Mouse (Mus musculus): Measurements from ENCODE around the gene Palmd.

The Palmd gene

DNA sequence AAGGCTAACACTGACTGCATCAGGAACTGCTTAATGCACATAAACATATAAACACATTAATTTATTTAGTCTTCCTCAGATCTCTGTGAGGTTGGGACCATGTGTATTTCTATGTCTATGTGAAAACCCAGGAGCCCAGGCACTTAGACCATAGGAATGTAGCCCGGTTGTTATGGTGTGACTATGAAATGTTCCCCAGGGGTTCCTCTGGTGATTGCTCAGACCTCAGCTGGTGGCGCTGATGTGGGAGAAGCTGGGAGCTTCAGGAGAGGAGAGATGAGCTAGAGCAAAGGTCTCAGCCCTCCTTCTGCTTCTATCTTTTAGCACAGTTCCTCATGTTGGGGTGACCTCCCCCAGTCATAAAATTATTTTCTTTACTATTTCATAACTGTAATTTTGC, 8.4 kb downstream of the Palmd start:
- DNase-seq (ENCODE audit: low read depth, low spot score), result no peak

DNA sequence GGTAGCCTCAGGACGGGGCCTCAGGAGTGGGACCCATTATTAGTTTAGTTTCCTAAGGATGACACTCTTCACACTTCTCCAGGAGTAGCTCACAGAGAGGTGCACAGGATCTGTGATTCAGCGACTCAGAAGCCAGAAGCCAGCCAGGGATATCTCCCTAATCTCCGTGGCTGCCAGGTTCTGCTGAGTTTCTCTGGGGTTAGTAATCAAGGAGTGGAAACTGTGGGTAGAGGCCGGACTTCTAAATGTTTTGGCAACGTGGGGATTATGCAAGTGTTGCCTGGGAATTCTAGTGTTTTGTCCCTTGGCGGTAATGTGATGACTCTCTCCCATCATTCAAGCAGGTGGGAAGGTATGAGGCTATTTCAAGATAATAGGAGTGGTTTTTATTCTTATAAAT, 13.7 kb downstream of the Palmd start:
- DNase-seq (ENCODE audit: low read depth, low spot score), result no peak

DNA sequence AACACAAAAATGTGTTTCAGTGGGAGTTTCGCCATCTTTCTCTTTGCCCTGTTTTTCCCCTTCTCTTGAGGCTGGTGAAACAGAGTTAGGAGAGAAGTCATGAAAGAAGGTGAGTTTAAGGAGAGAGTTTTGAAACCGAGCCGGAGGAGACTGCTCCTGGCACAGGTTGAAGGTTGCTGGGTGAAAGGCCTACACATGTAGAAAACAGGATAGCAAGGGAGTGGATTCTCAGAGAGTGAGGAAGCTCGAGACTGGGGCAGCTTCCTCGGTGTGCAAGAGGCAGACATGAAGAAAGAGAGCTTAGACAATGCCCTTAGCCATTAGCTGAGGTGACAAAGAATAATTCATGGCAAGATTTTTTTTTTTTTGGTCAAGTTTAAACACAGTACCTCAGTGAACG, 15.4 kb downstream of the Palmd start:
- DNase-seq (ENCODE audit: low read depth, low spot score), result no peak

DNA sequence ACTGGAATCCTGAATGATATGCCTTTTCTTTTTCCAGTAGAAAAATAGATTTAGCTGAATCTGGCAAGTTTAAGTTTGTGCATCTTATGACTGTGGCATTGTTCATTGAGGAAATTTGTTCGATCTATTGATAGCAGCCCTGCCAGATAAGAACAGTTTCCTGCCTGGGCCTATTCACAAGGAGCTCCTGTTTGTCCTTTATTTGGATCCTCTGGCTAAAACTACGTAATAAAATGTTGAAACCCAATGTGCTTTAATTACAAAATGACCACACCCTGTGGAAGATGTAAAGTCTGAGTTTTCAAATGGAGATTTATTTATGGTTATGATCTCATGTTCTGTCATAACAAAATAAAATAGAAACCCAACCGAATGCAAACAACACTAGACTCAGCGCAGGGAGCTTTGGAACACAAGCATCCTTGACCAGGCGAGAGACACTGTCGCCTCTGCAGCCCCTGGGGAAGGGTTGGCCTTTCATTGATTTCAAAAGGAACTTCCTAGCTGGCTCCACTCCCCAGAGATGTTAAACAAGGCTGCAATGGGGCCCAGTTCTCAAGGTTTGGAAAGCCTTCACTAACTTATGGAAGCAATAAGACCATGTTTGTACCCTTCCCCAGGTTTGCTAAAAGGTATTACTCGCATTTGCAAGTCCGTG, 16.4 kb downstream of the Palmd start:
- DNase-seq (ENCODE audit: low read depth, low spot score), result no peak

DNA sequence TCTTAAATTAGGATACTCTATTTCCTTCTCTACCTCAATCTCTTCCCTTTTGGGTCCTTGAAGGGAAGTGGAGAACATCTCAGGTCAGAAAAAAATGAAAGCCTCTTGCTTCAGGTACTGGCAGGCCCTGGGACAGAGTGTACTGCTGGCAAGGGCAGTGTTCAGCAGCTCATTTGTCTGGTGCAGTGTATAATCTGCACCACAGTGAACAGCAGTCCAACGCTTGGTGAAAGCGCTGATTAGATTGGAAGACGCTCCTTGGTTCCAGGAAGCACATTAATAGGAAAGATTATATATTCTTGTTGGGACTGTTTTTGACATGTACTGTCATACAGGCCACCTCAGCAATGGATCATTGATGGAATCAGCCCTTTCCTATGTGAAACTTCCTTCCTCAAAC, 17.3 kb downstream of the Palmd start:
- DNase-seq (ENCODE audit: low read depth, low spot score), result no peak

DNA sequence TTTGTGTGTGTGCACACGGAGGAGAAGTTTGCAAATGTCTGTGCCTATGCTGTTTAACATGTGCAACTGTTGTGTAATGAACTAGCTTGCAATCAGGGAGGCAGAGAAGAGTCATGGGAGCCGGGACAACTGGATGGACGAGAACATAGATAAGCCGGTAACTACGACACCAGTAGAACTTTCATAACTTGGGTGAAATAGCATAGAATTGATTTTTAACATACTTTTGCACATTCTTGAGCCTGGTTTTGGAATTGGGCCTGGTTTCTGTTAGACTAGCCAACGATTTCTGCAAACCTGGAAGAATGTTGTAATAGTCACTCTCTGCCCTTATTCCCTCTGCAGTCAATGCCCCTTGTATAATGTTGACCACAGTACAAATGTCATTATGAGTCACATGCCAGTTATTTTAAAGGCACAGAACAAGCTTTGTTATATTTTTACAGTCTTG, 18.1 kb downstream of the Palmd start:
- DNase-seq (ENCODE audit: low read depth, low spot score), result no peak

DNA sequence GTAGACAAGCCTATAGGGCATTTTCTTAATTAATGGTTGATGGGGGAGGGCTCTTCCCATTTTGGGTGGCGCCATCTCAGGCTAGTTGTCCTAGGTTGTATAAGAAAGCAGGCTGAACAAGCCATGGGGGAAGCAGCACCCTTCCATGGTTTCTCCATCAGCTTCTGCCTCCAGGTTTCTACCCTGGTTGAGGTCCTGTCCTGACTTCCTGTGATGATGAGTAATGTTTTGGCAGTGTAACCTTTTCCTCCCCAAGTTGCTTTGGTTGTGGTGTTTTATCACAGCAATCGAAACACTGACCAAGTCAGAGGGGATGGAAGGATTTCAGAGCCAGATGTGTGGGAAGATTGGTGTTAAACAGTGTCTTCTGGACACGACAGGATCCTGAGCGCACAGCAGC, 22.3 kb downstream of the Palmd start:
- DNase-seq (ENCODE audit: low read depth, low spot score), result no peak

DNA sequence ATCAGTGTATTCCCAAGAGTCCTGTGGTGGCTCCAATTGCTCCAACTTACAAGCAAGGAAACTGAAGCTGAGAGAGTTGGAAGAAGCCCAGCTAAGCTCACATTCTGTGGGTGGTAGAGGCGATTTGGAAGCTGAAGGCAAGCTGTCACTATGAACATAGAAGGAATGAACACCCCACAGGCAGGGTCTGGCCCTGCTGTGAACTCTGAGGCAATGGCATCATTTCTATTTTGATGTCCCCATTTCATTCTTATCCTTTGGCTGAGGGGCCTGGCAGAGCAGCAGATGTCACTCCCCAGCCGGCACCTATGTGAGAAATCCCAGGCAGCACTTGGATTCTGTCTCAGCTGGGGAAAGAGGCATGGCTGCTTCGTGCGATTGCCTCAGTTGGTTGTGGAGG, 25.4 kb downstream of the Palmd start:
- DNase-seq (ENCODE audit: low read depth, low spot score), result no peak

DNA sequence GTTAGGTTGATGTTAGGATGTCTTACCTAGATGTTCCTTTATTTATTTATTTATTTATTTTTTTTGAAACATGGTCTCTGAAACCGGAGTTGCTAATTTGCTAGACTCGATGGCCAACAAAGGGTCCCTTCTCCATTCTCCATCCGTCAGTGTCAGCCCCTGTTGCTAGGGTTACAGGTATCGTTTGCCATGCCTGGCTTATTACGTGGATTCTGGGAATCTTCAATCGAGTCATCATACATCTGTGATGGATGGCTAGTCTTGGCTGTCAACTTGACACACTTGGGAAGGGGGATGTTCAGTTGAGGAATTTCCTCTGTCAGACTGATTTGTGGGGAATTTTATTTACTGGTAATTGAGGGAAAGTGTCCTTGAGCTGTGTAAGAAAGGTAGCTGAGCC, 26.0 kb downstream of the Palmd start:
- DNase-seq (ENCODE audit: low read depth, low spot score), result no peak

DNA sequence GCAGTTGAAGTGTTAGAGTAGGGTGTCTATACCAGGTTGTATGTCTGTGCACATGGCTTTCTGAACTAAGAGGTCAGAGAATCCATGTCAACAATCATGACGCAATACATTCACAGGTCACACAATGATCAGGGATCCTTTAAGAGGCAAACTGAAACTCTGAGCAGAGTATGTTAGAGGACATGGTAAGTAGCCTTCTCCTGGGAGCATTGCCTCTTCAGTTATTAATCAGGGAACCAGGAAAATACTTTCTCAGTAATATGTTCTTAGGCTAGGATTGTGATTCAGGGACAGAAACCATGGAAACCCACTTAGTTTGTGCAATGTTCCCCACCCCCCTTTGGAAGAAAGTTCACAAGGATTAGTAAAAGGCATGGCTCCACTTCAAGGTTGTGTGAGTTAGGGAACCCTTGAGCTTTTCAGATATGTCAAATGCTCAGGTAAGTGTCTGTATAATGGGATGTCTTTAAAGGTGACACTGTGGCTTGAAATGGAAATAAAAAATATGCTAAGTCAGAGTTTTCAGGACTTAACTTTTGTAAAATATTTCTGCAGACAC, 27.1 kb downstream of the Palmd start:
- DNase-seq (ENCODE audit: low read depth, low spot score), result no peak

DNA sequence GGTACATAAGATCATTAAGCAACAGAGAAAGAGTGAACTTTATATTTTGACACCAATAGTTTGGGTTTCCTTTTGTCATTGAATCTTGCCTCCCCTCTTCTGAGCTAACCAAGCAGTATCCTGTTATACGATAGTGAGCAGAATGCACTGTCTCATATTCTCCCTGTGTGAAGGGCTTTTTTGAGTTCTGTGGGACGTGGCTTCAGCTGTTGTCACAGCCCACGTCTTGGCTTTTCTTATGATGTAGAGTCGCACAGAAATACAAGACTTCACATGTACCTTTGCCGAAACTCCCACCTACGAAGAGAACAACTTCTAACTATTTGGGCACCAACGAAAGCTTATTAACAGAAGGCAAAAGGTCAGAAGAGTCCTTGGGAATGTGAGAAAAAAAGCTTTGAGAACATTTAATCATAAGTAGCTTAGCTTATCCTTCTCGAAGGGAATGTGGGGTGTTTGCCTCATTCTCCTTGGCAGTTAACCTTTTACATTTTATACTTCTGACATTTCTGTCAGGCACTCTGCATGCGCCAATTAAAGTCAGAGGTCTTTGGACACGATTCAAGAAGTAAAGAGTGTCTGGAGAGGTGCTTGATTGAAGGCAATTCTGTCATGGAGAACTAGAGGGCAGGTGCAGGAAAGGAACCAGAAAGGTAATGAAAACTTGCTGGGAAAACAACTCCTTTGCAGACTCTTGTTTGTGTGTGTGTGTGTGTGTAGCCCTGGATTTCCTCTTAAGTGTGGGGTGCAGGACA, 27.8 kb downstream of the Palmd start:
- DNase-seq (ENCODE audit: low read depth, low spot score), result no peak

DNA sequence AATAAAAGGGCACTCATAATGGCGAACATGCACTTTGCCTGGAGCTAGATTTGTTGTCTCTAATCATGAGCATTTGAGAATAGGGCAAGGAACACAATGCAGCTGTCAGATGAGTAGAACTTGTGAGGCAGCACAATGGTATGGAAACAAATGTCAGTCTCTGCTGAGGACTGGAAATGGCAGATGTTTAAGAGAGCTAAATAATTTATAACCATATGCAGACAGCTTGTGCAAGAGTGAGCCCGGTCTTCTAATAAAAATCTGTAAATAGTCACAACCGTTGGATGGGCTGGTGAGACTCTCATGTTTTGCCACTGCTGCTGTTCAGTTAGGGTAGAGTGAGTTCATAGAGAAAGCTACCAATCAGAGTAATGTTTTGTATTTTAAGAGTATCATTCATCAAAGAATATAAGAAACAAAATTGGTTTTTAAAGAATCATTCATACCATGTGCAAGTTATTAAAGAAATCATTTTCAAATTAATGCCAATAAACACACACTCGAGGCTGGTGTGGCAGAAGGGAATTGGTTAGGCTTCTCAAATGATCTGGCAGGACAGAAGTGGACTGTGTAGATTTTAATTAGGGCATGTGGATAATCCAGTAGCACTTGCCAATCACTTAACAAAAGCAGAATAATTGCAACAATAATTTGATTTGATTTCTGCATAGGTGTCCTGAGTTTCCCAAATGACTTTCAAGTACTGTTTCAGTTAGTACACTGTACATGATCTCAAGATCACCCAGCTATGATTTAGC, 31.7 kb downstream of the Palmd start:
- DNase-seq (ENCODE audit: low read depth, low spot score), result no peak

DNA sequence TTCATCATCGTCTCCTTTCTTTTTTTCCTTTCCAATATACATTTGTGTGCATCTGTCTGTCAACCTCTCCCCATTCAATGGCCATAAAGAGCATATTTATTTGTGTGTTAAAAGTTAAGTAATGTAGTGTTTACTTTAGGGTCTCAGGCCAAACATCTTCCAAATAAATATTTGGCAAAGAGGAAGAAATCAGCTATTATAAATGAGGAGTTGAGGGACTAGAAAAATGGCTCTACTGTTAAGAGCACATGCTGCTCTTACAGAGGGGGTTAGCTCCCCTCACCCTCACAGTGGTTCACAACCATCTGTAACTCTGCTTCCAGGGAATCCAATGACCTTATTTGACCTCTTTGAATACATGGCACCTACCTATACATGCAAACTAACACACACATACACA, 35.6 kb downstream of the Palmd start:
- no peak for DNase-seq (ENCODE audit: low read depth, low spot score)

DNA sequence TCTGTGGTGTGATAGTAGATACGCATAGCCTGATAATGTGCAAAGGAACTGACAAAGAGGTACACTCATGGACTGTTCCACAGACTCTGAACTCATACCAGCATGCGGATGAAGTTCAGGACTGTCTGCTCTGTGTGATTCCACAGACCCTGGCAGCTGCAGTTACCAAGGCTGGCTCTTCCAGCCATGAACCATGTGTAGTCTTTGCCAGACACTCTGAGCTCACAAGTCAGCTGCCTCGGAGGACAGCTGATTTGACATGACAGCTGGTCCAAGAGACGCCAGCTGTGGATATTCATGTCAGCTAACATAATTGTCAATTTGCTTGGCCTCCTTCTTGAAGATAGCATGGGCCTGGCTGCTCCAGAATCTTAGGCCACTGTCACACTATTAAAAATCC, 39.8 kb downstream of the Palmd start:
- no peak for DNase-seq (ENCODE audit: low read depth, low spot score)

DNA sequence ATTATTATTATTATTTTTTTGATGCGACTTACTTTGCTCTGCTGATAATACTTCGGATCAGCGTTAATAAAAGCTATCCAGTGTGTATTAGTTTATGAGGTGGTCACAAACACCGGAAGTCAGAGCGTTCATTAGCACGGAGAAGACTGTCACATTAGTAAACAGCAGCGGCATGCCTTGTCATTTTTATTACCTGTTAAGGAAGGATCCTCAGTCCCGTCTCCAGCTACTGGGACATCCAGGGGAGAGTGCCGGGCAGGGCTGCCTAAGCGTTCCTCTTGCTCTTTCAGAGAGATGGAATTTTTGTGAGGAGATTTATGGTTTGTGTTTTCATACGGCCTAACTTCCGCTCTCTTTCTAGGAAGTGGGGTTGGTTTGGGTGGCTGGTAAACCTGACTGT, 45.7 kb downstream of the Palmd start:
- DNase-seq (ENCODE audit: low read depth, low spot score), result no peak

DNA sequence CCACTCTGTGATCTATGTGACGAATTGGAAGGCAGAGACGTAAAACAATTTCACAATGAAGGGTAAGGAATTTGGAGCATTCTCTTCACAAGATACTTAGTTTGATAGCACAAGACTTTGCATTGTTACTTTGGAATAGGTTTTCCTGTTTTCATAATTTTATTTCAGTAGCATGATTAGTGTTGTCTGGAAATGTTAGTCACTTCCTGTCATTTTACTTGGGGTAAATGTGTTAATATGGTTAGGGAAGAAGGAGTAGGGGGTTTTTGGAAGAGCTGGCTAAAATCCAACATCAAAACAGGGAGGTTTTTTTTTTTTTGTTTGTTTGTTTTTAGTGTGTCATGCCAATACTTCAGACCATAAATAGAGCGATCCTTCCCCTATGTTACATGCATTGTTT, 47.3 kb downstream of the Palmd start:
- DNase-seq (ENCODE audit: low read depth, low spot score), result no peak

DNA sequence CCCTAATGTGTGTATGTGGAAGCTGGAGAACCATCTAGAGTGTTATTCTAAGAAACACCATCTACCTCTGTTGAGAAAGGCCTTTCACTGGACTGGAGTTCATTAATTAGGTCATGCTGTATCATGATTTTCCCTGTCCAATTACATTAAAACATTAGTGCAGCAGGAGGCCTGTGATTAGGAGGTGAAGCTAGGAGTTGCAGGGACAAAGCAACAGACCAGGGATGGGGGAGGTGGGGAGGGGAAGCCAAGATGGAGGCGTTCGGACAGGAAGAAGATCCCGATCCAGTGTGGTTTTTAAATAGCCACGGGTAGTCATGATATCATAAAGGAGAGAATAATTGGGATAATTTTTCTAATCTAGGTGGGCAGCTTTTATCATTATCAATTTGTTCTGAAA, 51.8 kb downstream of the Palmd start:
- DNase-seq (ENCODE audit: low read depth, low spot score), result no peak

DNA sequence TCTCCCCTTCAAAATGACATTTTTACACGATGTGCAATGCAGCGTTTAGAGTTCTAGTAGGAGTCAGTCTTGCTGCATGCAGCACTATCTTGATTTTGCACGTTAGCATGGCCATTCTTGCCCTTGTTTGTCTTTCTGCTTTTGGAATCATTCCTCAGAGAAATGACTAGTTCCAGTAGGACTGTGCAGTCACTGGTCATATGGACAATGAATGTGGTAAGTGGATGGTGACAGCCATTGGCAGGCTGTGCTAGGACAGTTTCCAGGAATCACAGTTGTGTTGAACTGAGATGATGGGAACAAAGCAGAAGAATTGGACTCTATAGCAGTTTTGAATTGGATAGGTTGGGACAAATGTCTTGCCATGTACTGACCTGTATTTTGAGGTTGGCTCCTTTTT, 53.9 kb downstream of the Palmd start:
- no peak for DNase-seq (ENCODE audit: low read depth, low spot score)

DNA sequence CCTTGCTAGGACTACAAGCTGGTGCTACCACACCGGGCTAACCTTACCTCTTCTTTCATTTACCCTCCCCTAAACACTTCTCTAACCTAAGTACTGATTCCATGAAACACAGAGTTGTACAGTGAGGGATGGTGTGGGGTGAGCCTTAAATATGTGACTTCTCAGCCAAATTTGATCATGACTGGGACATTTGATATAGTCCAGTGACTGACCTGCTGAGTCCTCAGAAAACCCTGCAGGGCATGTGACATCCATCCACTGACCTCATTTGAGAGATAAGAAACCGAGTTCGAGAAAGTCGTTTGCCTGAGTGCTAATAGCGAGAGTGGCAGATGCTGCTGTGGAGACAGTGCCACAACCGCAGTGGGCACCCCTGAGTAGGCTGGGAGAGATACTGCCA, 54.4 kb downstream of the Palmd start:
- no peak for DNase-seq (ENCODE audit: low read depth, low spot score)

DNA sequence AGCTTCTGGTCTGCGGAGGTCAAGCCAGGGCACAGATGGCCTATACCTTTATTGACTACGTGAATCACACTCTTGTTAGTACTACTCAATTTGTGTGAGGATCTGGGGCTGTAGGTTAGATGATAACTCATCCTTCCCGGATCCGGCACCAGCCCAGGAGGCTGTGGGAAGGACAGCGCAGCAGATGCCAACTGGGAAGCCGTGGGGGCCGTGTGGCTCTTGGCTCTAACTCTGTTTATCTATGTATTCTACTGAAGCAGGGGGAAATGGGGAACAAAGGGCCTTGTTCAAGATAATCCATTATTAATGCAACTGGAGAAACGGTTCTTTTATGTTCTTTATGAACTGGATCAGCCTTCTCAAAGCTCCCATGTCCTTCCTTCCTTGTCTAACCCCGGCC, 62.2 kb downstream of the Palmd start:
- DNase-seq (ENCODE audit: low read depth, low spot score), result no peak

DNA sequence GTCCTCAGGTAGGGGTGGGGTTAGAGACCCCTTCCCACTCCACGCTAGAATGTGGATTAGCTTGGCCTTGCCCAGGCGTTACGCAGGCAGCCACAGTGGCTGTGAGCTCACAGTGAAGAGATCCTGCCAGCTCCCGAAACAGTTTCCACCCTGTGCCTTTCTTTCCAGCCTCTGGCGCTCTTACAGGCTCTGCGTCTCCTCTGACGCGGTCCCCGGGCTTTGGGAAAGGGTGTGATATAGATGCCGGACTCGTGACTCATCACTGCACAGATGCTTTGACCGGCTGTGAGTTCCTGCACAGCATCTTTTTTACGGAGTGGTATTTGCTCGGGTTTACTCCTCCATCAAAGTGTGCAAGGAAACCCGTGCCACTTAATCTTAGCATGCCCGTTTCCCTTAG, 62.9 kb downstream of the Palmd start:
- no peak for DNase-seq (ENCODE audit: low read depth, low spot score)

DNA sequence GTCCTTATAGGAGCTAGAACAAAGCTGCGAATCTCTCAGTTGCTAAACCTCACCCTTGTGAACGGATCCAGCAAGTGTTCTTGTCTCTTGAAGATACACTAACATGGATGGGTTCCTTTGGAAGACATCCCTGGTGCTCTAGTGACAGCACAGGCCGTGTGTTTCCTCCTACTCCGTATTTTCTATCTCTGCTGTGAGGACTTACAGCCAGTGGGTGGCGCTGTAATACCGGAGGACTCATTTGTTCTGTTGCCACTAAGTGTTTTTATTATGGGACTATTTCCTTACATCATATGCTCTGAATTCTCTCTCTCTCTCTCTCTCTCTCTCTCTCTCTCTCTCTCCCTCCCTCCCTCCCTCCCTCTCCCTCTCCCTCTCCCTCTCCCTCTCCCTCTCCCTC, 64.6 kb downstream of the Palmd start:
- DNase-seq (ENCODE audit: low read depth, low spot score), result peak; percentile 30

DNA sequence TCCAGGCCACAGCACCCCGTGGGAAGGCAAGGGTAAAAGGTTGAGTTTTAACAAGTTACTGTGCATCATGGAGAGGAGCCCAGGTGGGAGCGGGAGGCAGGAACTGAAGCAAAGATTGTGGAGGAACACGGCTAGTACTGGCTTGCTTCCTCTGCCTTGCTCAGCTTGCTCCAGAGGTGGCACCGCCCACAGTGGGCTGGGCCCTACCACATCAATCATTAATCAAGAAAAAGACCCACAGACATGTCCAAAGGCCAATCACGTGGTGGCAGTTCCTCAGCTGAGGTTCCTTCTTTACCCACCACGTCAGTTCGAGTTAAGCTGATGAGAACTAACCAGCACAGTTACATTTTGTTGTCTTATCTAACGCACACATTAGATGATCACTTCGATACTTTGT, 75.9 kb downstream of the Palmd start:
- DNase-seq (ENCODE audit: low read depth, low spot score), result peak; percentile 12

All from CD4-positive, CD25-positive, alpha-beta regulatory T cell, adult 2 months (primary cell).